Mouse (Mus musculus) hindlimb bud, embryonic 11.5 days (tissue): ENCODE data around the gene Rnft2.

ENCODE experiments used
- DNase-seq: peaks from one replicate; pipeline ENCODE4 v3.0.0-alpha.2; 2012; ENCODE audit warnings: low read depth, low spot score; ENCODE audit errors: extremely low spot score

Gene Rnft2

DNA sequence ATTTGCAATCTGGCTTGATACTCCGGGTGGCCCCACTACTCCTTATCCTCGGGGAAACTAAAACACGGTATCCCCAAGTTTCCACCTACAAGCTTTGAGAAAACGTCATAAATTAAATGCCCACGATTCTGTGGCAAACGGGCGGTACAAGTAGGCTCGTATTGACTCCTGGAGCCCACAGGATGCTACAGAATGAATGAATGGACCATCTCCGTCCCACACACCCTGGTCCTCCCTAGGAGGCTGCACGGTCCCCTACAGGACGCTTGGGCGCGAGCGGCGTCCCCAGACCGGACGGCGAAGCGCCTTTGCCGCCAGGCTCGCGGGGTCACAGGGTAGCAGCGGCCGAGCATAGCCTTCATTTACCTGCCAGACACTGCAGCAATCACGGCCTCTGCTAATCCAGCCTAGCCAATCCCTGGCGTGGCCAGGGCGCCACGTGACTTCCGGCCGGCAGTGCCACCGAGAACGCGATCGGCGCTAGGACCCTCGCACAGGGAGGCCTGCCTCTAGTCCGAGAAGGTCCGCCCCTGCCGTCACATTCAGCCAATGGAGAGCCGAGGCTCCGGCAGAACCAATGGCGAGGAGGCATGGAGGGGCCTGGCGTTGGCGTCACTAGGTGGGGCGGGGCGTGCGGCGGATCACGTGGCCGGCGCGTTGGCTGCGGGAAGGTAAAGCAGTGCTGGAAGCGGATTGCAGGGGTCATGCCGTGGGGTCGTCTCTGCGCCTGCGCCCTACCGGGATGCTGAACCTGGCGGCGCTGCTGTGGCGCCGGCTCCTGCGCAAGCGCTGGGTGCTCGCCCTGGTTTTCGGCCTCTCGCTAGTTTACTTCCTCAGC, at the start of gene Rnft2, which contains the start of gene 2410131K14Rik:
Gene Rnft2 (minus strand): TSS at position 511 of the 838 bp plus-strand sequence.
Gene 2410131K14Rik (plus strand): TSS at position 622 of the 838 bp plus-strand sequence.
- peak; percentile 94 for DNase-seq

DNA sequence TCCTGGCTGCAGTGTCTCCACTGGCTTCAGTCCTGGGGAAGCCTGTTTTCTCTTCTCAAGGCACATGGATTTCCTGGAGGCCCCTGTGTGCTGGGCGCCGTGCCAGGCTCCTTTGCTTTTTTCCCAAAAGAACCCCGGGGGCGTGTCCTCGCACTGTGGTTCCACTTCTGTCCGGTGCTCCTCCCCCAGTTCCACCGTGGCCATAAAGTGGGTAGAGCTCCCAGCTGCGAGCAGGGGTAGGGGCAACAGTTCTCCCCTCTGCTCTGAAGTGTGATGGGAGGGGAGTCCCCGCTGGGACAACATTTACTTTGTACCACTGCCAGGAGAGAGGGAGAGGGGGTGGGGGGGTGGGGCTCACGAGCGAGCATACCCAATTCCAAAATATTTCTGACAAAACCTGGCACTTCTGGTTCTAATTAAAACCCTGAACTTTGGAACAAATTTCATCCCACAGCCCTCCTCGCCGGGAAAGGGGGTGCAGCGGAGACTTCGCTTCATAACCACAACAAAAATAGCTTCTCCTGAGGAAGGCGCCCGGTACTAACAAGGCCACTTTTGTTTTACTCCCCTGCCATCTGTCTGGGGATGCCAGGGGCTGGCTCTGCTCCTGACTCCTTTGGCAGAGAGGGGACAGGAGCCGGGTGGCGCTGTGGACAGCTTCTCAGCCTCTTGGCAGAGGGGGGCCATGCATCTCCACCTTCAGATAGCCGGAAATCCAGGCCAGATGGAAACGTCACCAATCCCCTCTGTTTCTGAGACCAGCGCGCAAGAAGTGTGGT, 49.4 kb upstream of the Rnft2 start:
- DNase-seq = no peak

DNA sequence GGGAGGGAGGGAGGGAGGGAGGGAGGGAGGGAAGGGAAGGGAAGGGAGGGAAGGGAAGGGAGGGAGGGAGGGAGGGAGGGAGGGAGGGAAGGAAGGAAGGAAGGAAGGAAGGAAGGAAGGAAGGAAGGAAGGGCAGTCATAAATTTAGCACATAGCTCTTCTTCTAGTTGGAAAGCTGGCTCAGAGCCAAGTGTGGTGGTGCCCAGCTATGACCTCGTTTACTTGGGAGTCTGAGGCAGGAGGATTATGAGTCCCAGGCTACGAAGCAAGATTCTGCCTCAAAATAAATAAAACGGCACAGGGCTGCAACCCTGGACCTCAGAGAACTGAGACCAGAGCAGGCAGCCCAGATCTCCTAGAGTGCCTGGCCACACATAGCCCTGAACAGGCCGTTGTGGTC, 47.6 kb upstream of the Rnft2 start:
- no peak for DNase-seq

DNA sequence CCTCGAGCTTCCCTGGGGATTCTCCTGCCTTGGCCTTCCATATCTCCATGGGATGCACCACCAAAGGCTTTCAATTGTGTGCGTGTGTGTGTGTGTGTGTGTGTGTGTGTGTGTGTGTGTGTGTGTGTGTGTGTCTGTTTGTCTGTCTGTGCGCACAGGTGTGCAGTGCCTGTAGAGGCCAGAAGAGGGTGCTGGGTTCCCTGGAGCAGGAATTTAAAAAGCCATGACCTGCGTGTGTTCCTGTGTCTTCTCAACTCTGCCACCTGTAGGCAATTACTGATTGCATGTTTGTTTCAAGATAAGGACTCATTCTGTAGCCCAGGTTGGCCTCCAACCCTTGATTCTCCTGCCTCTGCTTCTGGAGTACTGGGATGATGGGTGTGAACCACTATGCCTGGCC, 46.5 kb upstream of the Rnft2 start:
- DNase-seq = no peak

DNA sequence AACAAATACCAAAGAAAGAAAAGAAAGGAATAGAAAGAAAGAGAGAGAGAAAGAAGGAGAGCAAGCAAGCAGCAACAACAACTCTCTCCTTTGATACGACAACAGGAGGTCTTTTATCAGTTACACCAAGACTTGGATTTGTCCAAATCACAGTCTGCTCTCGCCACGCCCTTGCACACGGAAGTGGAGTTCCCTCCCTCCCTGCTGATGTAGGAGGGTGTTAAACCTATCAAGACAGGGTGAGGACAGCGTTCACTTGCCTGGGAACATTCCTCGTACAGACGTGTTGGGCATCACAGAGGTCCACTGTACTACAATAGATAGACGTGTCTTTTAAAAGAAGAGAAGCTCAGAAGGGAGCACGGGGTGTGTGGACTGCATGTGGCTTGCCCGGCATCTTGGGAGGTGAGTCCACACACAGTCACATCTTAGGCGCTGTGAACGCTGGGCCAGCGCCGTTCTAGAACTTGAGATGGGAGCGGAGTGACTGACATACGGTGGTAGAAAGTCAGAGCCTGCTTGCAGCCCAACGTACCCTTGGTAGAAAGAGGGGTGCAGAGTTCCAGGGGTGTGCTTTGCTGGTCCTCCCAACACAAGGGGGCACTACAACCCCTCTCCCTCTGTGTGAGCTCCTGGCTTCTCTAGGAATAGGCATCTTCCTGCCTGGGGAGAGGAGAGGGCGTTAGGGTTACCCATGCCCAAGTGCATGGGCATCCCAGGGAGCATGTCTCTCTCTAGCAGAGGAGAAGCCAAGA, 33.0 kb upstream of the Rnft2 start:
- DNase-seq = no peak

DNA sequence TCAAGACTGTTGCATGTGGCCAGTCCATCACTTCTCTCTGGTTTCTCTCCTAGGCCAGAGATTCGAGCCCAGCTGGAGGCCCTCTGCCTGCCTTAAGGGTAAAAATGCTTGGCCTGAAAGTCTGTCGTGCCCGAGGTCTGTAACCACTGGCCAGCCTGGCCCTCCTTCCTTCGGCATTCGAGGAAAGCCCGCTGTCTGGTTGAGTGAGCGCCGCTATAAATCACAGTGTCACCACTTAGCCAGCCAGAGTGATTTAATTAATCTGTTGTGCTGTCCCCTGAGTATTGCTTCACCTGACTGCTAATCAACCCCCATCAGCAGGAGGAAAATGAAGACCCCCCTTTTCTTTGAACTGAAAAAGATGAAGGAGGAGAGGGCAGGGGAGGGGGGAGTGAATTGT, 31.8 kb upstream of the Rnft2 start:
- no peak for DNase-seq

DNA sequence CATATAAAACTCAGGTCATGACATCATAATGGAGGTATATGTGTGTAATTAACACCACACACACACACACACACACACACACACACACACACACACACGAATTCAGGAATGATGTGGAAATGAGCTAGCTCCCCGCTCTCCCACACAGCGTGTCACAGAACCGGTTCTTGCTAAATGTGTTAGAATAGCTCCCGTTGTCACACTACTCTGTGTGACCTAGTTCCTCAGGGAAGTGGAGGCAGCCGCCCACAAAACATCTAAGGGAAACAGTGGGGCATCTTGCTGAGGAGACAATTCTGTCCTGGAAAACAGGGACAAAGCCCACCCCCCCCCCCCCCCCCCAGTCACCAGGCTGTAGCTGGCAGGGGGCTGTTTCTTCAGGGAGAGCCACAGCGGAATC, 31.4 kb upstream of the Rnft2 start:
- DNase-seq = no peak

DNA sequence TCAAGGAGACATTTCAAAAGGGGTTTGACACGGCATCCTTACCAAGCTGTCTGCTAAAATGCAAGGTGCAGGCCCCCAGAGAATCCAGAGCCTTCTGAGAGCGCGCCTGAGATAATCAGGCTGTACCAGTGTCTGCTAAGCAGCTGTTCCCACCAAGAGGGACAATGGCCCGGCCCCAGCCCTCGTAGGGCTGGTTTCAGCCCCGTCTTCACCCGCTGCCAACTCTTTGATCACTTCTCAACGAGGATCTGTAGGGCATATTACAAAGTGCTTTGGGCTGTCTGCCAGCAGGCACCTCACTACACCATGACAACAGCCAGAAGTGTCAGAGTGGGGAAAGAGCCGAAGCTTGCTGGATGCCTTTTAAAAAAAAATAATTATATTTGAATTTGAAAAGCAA, 29.6 kb upstream of the Rnft2 start:
- DNase-seq = no peak

DNA sequence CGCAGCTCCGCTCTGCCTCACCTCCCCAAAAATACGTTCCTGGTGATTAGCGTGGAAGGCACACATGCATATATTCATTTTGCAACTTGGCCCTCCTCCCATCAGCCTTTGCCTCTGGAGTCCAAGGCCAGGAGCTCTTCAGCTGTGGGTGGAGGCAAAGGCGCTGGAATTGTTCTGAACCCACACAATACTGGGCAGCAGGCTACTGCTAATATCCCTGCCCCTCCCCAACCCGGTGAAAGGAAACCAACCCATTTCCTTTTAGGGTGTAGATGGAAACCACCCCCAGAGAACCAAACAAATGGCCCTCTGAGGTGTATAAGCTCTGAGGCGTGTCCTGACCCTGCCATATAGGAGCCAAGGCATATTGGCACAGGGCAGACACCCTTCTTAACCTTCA, 28.5 kb upstream of the Rnft2 start:
- DNase-seq = no peak

DNA sequence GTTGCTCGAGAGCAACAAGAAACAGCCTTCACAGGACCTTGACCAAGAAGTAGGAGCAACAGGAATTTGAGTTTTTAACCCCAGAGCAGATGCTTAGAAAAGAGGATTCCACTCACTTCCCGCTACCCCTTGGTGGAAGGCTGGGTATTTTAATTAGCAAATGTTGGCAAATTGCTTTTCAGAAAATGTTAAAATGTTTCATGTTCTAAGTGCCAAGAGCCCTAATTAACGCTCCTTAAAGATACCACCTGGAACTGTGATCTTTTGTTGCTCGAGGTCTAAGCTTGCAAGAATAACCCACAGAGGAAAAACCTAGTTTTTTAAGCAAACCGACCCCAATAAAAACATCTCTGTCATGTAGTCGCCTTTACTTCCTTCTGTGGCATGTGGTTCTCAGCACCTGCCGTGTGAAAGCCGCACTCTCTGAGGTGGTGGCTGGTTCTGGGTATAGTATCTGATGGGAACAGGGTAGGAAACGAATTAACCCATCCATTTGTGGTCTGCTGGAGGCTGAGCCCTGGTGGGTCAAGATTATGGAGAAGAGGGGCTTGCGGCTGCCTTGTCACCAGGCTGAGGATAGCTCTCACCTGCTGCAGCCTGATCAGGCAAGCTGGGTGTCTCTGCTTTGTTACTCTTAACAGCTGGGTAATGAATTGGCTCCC, 26.7 kb upstream of the Rnft2 start:
- no peak for DNase-seq

DNA sequence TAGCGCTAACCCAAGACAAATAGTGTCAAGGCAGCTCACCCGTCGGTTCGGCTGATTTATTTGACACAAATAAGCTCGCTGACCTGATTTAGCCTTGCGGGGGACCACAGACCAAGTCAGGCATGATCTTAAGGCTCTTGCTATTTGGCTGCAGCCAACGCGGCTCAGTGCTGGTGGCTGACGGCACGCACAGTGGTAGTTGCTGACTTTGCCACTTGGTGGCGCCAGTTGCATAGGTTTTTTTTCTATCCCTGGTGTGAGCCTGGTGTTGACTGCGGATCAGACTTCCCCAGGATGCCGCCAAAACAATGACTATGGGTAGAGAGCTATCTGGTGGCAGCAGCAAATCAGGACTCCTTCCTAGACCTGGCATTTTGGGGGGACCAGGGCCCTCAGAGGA, 24.1 kb upstream of the Rnft2 start:
- peak; percentile 35 for DNase-seq

DNA sequence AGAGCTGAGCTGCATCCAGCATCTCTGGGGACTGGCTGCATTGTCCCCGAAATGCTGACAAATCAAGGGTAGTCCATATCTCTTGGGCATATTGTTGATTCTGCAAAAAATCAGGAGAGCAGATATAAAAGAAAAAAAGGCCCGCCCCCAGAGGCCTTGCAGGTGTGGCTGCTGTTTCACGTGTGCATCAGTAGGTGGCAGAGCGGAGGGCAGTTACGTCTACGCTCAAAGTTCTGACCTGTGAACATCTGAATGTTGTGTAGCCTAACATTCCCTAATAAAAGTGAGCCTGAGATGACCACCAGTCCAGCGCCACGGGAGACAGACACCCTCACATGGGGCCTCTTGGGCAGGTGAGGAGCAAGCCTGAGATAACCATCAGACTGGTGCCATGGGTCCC, 21.4 kb upstream of the Rnft2 start:
- DNase-seq = no peak

DNA sequence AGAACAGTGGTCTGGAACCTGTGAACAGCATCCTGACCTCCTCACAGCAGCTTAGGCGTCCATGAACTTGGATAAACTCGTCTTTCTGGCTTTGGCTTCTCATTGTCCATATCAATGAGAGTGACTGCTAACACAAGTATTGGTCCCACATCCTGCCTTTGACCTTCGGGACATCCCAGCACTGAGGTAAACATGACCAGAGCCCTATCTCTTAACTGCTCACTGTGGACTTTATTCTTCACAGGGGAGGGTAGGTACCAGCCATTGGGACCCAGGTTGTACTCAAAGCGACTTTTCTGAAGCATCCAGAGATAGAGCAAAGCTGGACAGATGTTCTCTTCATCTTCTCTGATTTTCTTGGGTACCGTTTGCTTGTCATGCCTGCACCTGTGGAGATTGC, 20.4 kb upstream of the Rnft2 start:
- no peak for DNase-seq

DNA sequence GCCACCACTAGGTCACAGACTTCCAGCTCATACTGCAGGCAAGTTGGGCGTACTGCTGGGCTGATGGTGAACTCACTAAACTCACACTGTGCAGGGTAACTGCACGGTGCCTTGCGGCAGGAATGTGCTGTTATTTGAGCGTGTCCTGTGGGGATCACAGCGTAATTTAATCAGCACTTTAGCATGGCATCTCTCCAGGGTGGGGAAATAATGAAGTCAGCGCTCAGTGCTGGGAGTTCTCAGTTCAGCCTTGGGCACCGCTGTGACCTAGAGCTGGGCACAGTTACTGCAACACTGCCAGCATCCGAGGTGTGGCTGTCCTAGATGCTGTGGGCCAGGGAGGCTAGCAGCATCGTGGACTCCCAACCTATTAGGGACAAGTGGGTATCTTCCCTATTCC, 19.4 kb upstream of the Rnft2 start:
- DNase-seq = no peak

DNA sequence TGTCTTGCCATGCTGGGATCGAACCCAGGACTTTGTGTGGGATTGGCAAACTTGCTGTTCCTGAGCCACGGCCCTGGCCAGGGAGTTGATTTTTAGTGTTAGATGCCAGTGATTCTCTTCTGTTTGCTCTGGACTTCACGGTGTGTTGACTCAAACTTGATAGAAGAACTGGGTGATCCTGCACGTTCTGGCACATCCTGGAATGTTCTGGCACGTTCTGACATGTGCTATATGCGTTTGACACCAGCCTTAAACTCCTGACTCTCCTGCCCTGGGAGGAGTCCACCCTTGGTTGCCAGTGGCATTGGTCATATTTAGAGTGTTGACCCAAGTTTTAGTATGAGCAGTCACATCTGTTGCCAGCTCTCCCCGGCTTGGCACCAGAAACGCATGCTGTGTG, 17.5 kb upstream of the Rnft2 start:
- no peak for DNase-seq

DNA sequence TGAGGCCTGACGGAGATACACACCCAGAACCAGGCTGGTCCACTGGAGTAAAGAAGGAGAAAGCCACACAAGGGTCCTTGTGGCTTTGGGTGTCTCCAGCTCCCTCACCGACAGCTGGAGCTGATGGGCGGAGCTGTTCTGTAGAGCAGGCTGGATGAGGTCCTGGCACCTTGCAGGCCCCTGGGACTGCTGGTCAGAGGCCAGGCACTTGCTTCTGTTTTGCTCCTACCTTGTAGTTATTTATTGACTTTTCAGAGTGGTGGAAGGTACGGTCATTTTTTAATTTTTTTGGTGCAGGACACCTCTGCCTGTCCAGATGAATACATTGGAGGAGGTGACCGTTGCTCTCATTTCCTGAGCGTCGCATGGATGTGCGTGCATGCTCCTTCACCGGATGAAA, 16.3 kb upstream of the Rnft2 start:
- DNase-seq = no peak

DNA sequence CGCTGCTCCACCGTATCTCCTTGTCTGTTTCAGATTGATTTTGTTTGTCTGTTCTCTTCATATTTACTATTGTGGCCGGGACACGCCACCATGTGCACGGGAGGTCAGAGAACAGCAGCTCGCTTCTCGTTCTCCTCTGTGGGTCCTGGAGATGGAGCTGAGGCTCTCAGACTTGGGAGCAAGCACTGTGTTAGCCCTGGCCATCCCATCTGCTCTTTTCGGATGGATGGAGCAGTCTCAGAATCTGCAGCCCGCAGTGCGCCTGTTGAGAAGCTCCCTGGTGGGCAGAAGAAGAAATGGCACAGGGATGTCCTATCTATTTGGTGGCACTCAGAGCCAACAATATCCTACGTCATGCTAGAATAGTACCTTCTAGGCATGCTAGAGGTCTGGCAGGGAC, 15.7 kb upstream of the Rnft2 start:
- DNase-seq = no peak

DNA sequence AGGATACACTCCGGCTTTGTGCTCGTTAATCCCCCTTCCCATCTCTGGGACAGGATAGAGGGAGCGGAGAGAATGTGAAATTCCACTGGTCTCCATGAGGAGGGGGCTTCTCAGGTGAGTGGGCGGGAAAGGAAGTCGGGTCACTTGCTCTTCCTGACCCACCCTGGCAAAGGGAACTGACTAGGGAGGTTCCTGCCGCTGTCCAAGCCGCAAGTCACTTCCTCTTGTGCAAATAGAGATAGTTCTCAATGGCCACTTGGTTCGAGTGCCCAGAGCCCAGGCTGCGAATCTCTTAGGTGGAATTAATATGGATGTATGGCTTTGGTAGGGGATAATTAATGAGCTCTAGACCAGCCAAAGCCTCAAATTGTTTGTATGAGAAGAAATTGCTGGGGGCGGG, 15.1 kb upstream of the Rnft2 start:
- no peak for DNase-seq

DNA sequence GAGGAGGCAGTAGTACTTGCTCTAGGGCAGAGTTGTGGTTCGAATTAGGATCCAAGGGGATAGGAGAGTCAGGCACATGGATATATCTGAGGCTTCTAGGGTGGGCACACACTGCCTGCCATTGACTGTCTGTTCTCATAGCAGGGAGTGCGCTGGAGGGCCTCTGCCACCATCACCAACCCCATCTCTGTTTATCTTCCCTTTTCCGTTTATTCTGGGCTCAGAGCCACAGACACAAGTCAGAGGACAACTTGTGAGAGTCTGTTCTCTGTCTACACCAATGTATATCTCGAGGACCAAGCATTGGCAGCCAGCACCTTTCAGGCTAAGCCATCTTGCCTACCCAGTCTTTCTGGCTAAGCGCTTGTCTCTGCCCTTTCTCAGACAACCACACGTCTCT, 14.7 kb upstream of the Rnft2 start:
- DNase-seq = no peak

DNA sequence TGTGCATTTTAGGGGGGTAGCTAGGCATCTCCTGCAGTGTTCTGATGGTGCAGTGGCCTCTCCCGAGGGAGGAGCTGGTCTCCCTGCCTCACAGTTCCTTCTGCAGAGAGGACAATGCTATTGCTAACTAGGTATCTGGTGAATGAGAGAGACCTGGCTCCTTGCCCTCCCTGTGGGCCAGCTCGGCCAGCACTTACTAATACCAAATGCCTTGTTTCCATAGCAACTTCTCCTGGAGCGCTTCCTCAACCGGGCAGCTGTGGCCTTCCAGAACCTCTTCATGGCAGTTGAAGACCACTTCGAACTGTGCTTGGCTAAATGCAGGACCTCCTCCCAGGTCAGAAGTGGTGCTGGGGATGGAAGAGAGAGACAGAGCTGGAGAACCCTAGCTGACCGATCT, 14.2 kb upstream of the Rnft2 start:
- no peak for DNase-seq

DNA sequence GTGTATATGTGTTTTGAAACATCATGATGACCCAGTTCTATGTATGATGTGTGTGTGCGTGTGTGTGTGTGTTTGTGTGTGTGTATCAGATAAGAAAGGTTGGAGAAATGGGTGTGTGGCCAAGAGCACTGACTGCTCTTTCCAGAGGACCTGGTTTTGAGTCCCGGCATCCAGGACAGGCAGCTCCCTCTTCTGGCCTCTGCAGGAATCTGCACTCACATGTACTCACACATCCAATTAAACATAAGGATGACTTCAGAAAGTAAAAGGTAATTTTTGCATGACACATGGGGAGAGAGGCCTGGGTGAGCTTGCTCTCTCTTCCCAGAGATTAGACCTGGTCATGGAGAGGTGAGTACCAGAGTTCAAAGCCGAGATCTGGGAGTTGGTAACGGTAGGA, 12.1 kb upstream of the Rnft2 start:
- no peak for DNase-seq
